12 mouse cellular contexts compared by ENCODE assay signal in the genomic region with DNA sequence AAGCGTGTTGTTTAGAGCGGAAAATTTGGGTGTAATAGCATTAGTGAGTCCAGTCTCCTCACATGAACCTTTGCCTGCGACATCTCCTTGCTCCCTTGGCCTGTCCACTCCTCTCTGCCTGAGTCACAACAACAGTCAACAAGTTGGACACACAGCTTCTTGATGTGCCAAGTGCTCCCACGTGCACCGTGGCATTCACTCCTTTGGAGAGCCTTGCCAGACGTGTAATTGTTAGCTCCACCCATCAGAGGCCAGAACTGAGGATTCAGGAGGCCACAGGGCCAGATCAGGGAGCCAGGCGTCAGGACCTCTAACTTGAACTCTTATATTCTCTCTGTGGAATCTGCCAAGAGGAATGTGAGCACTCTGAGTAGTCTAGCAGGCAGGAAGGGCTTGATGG. TPM values are rescaled to one million over a fixed set of nuclear protein-coding genes. Genes with fewer than 3 reads are reported as not detected.
DNase-seq lines count a peak whose midpoint lies in the region; ATAC-seq and TF ChIP-seq lines count a peak whose summit lies in the region.
"Had no signal": no experiment of that assay in that cellular context is flagged by ENCODE, and none has a peak within 500 bp of the region (broad histone marks: within the 10 kb centered on the region; RNA-seq: fewer than 3 reads in every experiment).

No protein-coding gene starts in this region.

- peak overlapping the region; percentile 43; the same call in 1 of the 2 replicates for H3K27ac ChIP-seq in midbrain, embryonic 10.5 days (replicated peaks)
- H3K27ac ChIP-seq in midbrain, embryonic 15.5 days = no peak overlapping the region
- H3K27ac ChIP-seq in embryonic facial prominence, embryonic 11.5 days (replicated peaks; ENCODE audit: low read depth, low read length) = peak overlapping the region; percentile 68
- H3K27ac ChIP-seq in heart, embryonic 10.5 days = peak overlapping the region; percentile 42; the same call in 1 of the 2 replicates
- no peak overlapping the region for H3K27ac ChIP-seq in liver, postnatal 0 days (ENCODE audit: low read depth)
- no peak overlapping the region for H3K27ac ChIP-seq in thymus, adult 2 months (ENCODE audit: control insufficient read depth, insufficient read depth, low read length)
- H3K27ac ChIP-seq in kidney, embryonic 14.5 days (ENCODE audit: low read depth, low read length) = no peak overlapping the region
- H3K27ac ChIP-seq: liver, embryonic 13.5 days; midbrain, embryonic 13.5 days had no signal

- no peak for ATAC-seq in midbrain, embryonic 15.5 days (replicated peaks)
- ATAC-seq in embryonic facial prominence, embryonic 11.5 days (replicated peaks; ENCODE audit: insufficient number of reproducible peaks, low FRiP score, low TSS enrichment, low read depth) = no peak
- no peak for ATAC-seq in liver, postnatal 0 days
- ATAC-seq in kidney, embryonic 14.5 days (ENCODE audit: low FRiP score, low TSS enrichment) = no peak
- ATAC-seq: intestine, embryonic 16.5 days; midbrain, embryonic 13.5 days had no signal

- WGBS in midbrain, embryonic 10.5 days = 72% methylated on average over 7 of the region's 7 CpGs
- WGBS in midbrain, embryonic 15.5 days = 61% methylated on average over 7 of the region's 7 CpGs
- WGBS in embryonic facial prominence, embryonic 11.5 days = 57% methylated on average over 7 of the region's 7 CpGs
- WGBS in heart, embryonic 10.5 days = 56% methylated on average over 7 of the region's 7 CpGs
- WGBS in liver, postnatal 0 days (ENCODE audit: insufficient replicate concordance) = 72% methylated on average over 7 of the region's 7 CpGs
- 75% methylated on average over 7 of the region's 7 CpGs for WGBS in thymus, adult 2 months
- 47% methylated on average over 7 of the region's 7 CpGs for WGBS in kidney, embryonic 14.5 days

- no peaks in the 10 kb centered on the region for H3K36me3 ChIP-seq in midbrain, embryonic 10.5 days
- H3K36me3 ChIP-seq in midbrain, embryonic 15.5 days (replicated peaks) = no peaks in the 10 kb centered on the region
- no peaks in the 10 kb centered on the region for H3K36me3 ChIP-seq in embryonic facial prominence, embryonic 11.5 days (replicated peaks; ENCODE audit: control insufficient read depth, insufficient read depth, low read depth, low read length)
- H3K36me3 ChIP-seq in heart, embryonic 10.5 days = no peaks in the 10 kb centered on the region
- H3K36me3 ChIP-seq in liver, postnatal 0 days (replicated peaks; ENCODE audit: insufficient read depth, low read length) = no peaks in the 10 kb centered on the region
- no peaks in the 10 kb centered on the region for H3K36me3 ChIP-seq in thymus, adult 2 months (ENCODE audit: control insufficient read depth, insufficient read depth, low read length)
- no peaks in the 10 kb centered on the region for H3K36me3 ChIP-seq in kidney, embryonic 14.5 days (ENCODE audit: control insufficient read depth, insufficient read depth, low read length)
- H3K36me3 ChIP-seq: G1E; liver, embryonic 13.5 days; midbrain, embryonic 13.5 days had no signal

- no peak for TF ChIP-seq EP300 in liver, postnatal 0 days (IDR thresholded peaks at IDR 0.05; ENCODE audit: low read depth)

- no peak overlapping the region for H3K4me3 ChIP-seq in midbrain, embryonic 10.5 days
- no peak overlapping the region for H3K4me3 ChIP-seq in midbrain, embryonic 15.5 days
- no peak overlapping the region for H3K4me3 ChIP-seq in embryonic facial prominence, embryonic 11.5 days (ENCODE audit: low read depth, low read length)
- no peak overlapping the region for H3K4me3 ChIP-seq in heart, embryonic 10.5 days
- H3K4me3 ChIP-seq in liver, postnatal 0 days (ENCODE audit: low read depth, low read length) = no peak overlapping the region
- no peak overlapping the region for H3K4me3 ChIP-seq in thymus, adult 2 months (ENCODE audit: control insufficient read depth, insufficient read depth, low read length)
- H3K4me3 ChIP-seq in kidney, embryonic 14.5 days (ENCODE audit: low read length) = no peak overlapping the region
- H3K4me3 ChIP-seq: liver, embryonic 13.5 days; midbrain, embryonic 13.5 days had no signal

- H3K9ac ChIP-seq in midbrain, embryonic 15.5 days = no peak overlapping the region
- no peak overlapping the region for H3K9ac ChIP-seq in embryonic facial prominence, embryonic 11.5 days (replicated peaks; ENCODE audit: low read length)
- H3K9ac ChIP-seq in liver, postnatal 0 days (replicated peaks) = no peak overlapping the region
- no peak overlapping the region for H3K9ac ChIP-seq in kidney, embryonic 14.5 days (ENCODE audit: low read depth, low read length)
- H3K9ac ChIP-seq: liver, embryonic 13.5 days; midbrain, embryonic 13.5 days had no signal

- H3K9me3 ChIP-seq in midbrain, embryonic 10.5 days (replicated peaks) = no peaks in the 10 kb centered on the region
- no peaks in the 10 kb centered on the region for H3K9me3 ChIP-seq in midbrain, embryonic 15.5 days
- H3K9me3 ChIP-seq in embryonic facial prominence, embryonic 11.5 days (replicated peaks; ENCODE audit: control insufficient read depth, low read length) = no peaks in the 10 kb centered on the region
- H3K9me3 ChIP-seq in heart, embryonic 10.5 days = no peaks in the 10 kb centered on the region
- no peaks in the 10 kb centered on the region for H3K9me3 ChIP-seq in liver, postnatal 0 days (ENCODE audit: low read length)
- H3K9me3 ChIP-seq in kidney, embryonic 14.5 days (ENCODE audit: control insufficient read depth, low read length) = no peaks in the 10 kb centered on the region
- H3K9me3 ChIP-seq: G1E; liver, embryonic 13.5 days; midbrain, embryonic 13.5 days had no signal

- peaks cover 29% of the 10 kb centered on the region for H3K27me3 ChIP-seq in midbrain, embryonic 10.5 days (ENCODE audit: low read depth, poor library complexity, severe bottlenecking)
- 0 out of 2 replicates have a peak, but pooled peaks cover 3% of the 10 kb centered on the region for H3K27me3 ChIP-seq in midbrain, embryonic 15.5 days (replicated peaks)
- no peaks in the 10 kb centered on the region for H3K27me3 ChIP-seq in embryonic facial prominence, embryonic 11.5 days (ENCODE audit: control insufficient read depth, insufficient read depth, low read length)
- H3K27me3 ChIP-seq in heart, embryonic 10.5 days (ENCODE audit: insufficient read depth, poor library complexity, severe bottlenecking) = 0 out of 2 replicates have a peak, but pooled peaks cover 5% of the 10 kb centered on the region
- no peaks in the 10 kb centered on the region for H3K27me3 ChIP-seq in liver, postnatal 0 days (ENCODE audit: insufficient read depth, low read length)
- no peaks in the 10 kb centered on the region for H3K27me3 ChIP-seq in thymus, adult 2 months (ENCODE audit: control insufficient read depth, insufficient read depth, low read length)
- no peaks in the 10 kb centered on the region for H3K27me3 ChIP-seq in kidney, embryonic 14.5 days (ENCODE audit: control insufficient read depth, insufficient read depth, low read length)
- H3K27me3 ChIP-seq: liver, embryonic 13.5 days had no signal

- TF ChIP-seq CTCF in liver, postnatal 0 days (IDR thresholded peaks at IDR 0.05; ENCODE audit: low read depth) = no peak
- TF ChIP-seq CTCF in thymus, adult 2 months (IDR thresholded peaks at IDR 0.05; ENCODE audit: borderline replicate concordance, control insufficient read depth, extremely low read depth, insufficient read depth, low read length, poor library complexity) = no peak

- DNase-seq in midbrain, embryonic 10.5 days (ENCODE audit: low spot score) = no peak
- no peak for DNase-seq in embryonic facial prominence, embryonic 11.5 days (ENCODE audit: low spot score)
- no peak for DNase-seq in heart, embryonic 10.5 days (ENCODE audit: low spot score)
- DNase-seq in lung, postnatal 10 days = peak; percentile 25
- DNase-seq in liver, postnatal 0 days = no peak
- no peak for DNase-seq in thymus, adult 2 months
- DNase-seq: liver, embryonic 13.5 days had no signal

- H3K4me2 ChIP-seq in midbrain, embryonic 15.5 days = no peak overlapping the region
- no peak overlapping the region for H3K4me2 ChIP-seq in embryonic facial prominence, embryonic 11.5 days (ENCODE audit: low read depth, low read length)
- H3K4me2 ChIP-seq in liver, postnatal 0 days (ENCODE audit: low read depth, low read length) = no peak overlapping the region
- no peak overlapping the region for H3K4me2 ChIP-seq in kidney, embryonic 14.5 days (replicated peaks; ENCODE audit: low read depth, low read length)
- H3K4me2 ChIP-seq: liver, embryonic 13.5 days; midbrain, embryonic 13.5 days had no signal

- TF ChIP-seq POLR2A in thymus, adult 2 months (IDR thresholded peaks at IDR 0.05; ENCODE audit: control insufficient read depth, extremely low read depth, insufficient read depth, low read length, poor library complexity) = no peak

- peaks cover 55% of the 10 kb centered on the region for H3K4me1 ChIP-seq in midbrain, embryonic 10.5 days
- peaks cover 25% of the 10 kb centered on the region for H3K4me1 ChIP-seq in midbrain, embryonic 15.5 days
- peaks cover 12% of the 10 kb centered on the region; the same call in 1 of the 2 replicates for H3K4me1 ChIP-seq in embryonic facial prominence, embryonic 11.5 days (ENCODE audit: control insufficient read depth, insufficient read depth, low read length)
- peaks cover 40% of the 10 kb centered on the region for H3K4me1 ChIP-seq in heart, embryonic 10.5 days
- no peaks in the 10 kb centered on the region for H3K4me1 ChIP-seq in liver, postnatal 0 days (ENCODE audit: insufficient read depth)
- no peaks in the 10 kb centered on the region for H3K4me1 ChIP-seq in thymus, adult 2 months (replicated peaks; ENCODE audit: control insufficient read depth, insufficient read depth, low read length)
- H3K4me1 ChIP-seq in kidney, embryonic 14.5 days (ENCODE audit: control insufficient read depth, insufficient read depth, low read length) = peaks cover 13% of the 10 kb centered on the region; the same call in 1 of the 2 replicates
- H3K4me1 ChIP-seq: liver, embryonic 13.5 days had no signal

RNA-seq across cellular contexts. Expression of a gene that starts 58.7 kb away (rescaled TPM):
- 10.5 TPM in 2 replicates for polyA plus RNA-seq in midbrain, embryonic 10.5 days (2016; fragmentation: Nextera tagmentation; extraction: Ambion mirVana)
- 4.0 and 6.2 TPM in 2 replicates for polyA plus RNA-seq in midbrain, embryonic 15.5 days (2015; fragmentation: Nextera tagmentation; extraction: Ambion mirVana)
- polyA plus RNA-seq in embryonic facial prominence, embryonic 11.5 days (2014; fragmentation: Nextera tagmentation; extraction: Ambion mirVana) = 7.5 and 9.4 TPM in 2 replicates
- polyA plus RNA-seq in heart, embryonic 10.5 days (2016; fragmentation: Nextera tagmentation; extraction: Ambion mirVana) = 4.0 and 6.2 TPM in 2 replicates
- 0.18 and 0.38 TPM in 2 replicates for polyA plus RNA-seq in liver, postnatal 0 days (2015; fragmentation: Nextera tagmentation; extraction: Ambion mirVana)
- 8.7 and 8.8 TPM in 2 replicates for polyA plus RNA-seq in thymus, adult 2 months (2012; rRNA removed)
- polyA plus RNA-seq in kidney, embryonic 14.5 days (2014; fragmentation: Nextera tagmentation; extraction: Ambion mirVana) = 3.6 and 6.2 TPM in 2 replicates

Comparison
In these comparisons a context has a peak if more than half of its experiments do, and no peak if none do; other contexts are left out.
1. H3K27ac ChIP-seq: peak in midbrain, embryonic 10.5 days (single experiment), embryonic facial prominence, embryonic 11.5 days (single experiment) and heart, embryonic 10.5 days (single experiment); none in midbrain, embryonic 15.5 days (single experiment), liver, postnatal 0 days (single experiment), thymus, adult 2 months (single experiment) and kidney, embryonic 14.5 days (single experiment).